Comparison of ENCODE assay signal across 9 mouse cellular contexts in the genomic region with DNA sequence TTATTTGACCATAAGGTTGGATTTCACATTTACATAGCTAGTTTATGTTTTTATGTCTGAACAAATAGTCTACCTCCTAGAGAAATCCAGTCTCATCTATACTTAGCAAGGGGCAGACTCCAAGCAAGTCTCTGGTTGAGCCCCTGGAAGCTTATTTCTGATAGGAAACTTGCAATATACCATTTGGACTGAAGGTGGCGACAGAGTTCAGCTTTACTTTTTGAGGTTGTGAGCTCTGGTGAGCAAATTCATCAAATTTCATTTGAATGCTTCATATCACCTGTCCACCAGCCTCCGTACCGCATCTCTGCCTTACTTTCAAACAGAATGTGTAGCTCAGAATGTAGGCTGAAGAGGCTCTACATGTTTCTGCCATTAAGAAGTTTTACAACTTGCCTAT. TPM values are rescaled to one million over a fixed set of nuclear protein-coding genes. Genes with fewer than 3 reads are reported as not detected.
DNase-seq lines count a peak whose midpoint lies in the region; ATAC-seq and TF ChIP-seq lines count a peak whose summit lies in the region.
"Had no signal": no experiment of that assay in that cellular context is flagged by ENCODE, and none has a peak within 500 bp of the region (broad histone marks: within the 10 kb centered on the region; RNA-seq: fewer than 3 reads in every experiment).

No protein-coding gene starts in this region.

- H3K4me2 ChIP-seq in lung, postnatal 0 days (replicated peaks; ENCODE audit: low read depth, low read length): no peak overlapping the region
- H3K4me2 ChIP-seq: neural tube, embryonic 13.5 days had no signal

- no peak for ATAC-seq in lung, postnatal 0 days

- no peaks in the 10 kb centered on the region for H3K9me3 ChIP-seq in lung, postnatal 0 days (ENCODE audit: low read length)
- H3K9me3 ChIP-seq: neural tube, embryonic 13.5 days had no signal

- H3K27me3 ChIP-seq in lung, postnatal 0 days (replicated peaks; ENCODE audit: insufficient read depth, low read length): no peaks in the 10 kb centered on the region
- H3K27me3 ChIP-seq: neural tube, embryonic 13.5 days had no signal

- H3K9ac ChIP-seq in lung, postnatal 0 days (replicated peaks; ENCODE audit: low read depth): no peak overlapping the region
- H3K9ac ChIP-seq: neural tube, embryonic 13.5 days had no signal

- peak; percentile 51 for DNase-seq in kidney, postnatal 10 days
- no peak for DNase-seq in kidney, adult 11 months
- peak; percentile 64 for DNase-seq in R1 (ENCODE audit: low read depth, low spot score)
- peak; percentile 69 to 78 for DNase-seq in cerebellum, postnatal 10 days
- DNase-seq in induced T-regulatory cell, adult 2 months (ENCODE audit: low read depth): peak; percentile 83
- peak; percentile 67 for DNase-seq in lung, postnatal 0 days (ENCODE audit: low spot score)
- peak; percentile 25 for DNase-seq in right cerebral cortex, postnatal 14 days

- H3K36me3 ChIP-seq in lung, postnatal 0 days (ENCODE audit: insufficient read depth, low read length): no peaks in the 10 kb centered on the region
- H3K36me3 ChIP-seq: neural tube, embryonic 13.5 days had no signal

- H3K27ac ChIP-seq in lung, postnatal 0 days (ENCODE audit: low read length): no peak overlapping the region
- H3K27ac ChIP-seq: neural tube, embryonic 13.5 days had no signal

- TF ChIP-seq CTCF in lung, postnatal 0 days (IDR thresholded peaks at IDR 0.05): peak; percentile 79

- no peak for TF ChIP-seq EP300 in lung, postnatal 0 days (IDR thresholded peaks at IDR 0.05)

- H3K4me3 ChIP-seq in lung, postnatal 0 days (ENCODE audit: low read depth, low read length): no peak overlapping the region
- H3K4me3 ChIP-seq: neural tube, embryonic 13.5 days had no signal

- WGBS in lung, postnatal 0 days: 7% methylated on average over 3 of the region's 3 CpGs

- H3K4me1 ChIP-seq in lung, postnatal 0 days (ENCODE audit: insufficient read depth, low read depth, low read length): no peaks in the 10 kb centered on the region
- H3K4me1 ChIP-seq: neural tube, embryonic 13.5 days had no signal

RNA-seq across cellular contexts. Expression of gene Il1f10, which starts 5.8 kb away (rescaled TPM):
- polyA plus RNA-seq in lung, postnatal 0 days (2015; fragmentation: Nextera tagmentation; extraction: Ambion mirVana): not detected in 2 replicates
- polyA plus RNA-seq: gonadal fat pad, adult 2 months; neural tube, embryonic 13.5 days had no signal

RNA-seq across cellular contexts. Expression of gene Il1f5, which starts 20.1 kb away (rescaled TPM):
- not detected in 2 replicates for polyA plus RNA-seq in lung, postnatal 0 days (2015; fragmentation: Nextera tagmentation; extraction: Ambion mirVana)
- polyA plus RNA-seq: neural tube, embryonic 13.5 days had no signal

RNA-seq across cellular contexts. Expression of gene Il1rn, which starts 39.8 kb away (rescaled TPM):
- polyA plus RNA-seq in lung, postnatal 0 days (2015; fragmentation: Nextera tagmentation; extraction: Ambion mirVana): 9.0 and 13.2 TPM in 2 replicates
